Mouse (Mus musculus) small intestine, adult 2 months (tissue): ENCODE measurements at regions not wholly inside any gene's neighbourhood (a gene's known extent, or its start where the extent isn't known, plus 50 kb on each side); places are given as distances from the start of the nearest gene placed in this dataset.

Source experiments
- CTCF ChIP-seq: fragments of 200-500 bp; IDR thresholded peaks from 2 replicates; pipeline ENCODE4 v1.5.1; 2012; ENCODE audit warnings: low read depth, mild to moderate bottlenecking, control low read depth, inconsistent platforms, low read length, moderate library complexity, mixed read lengths; ENCODE audit not compliant: insufficient replicate concordance, insufficient read length; ENCODE audit errors: extremely low read depth
- POLR2A ChIP-seq: fragments of 200-500 bp; IDR thresholded peaks from 2 replicates; pipeline ENCODE4 v1.6.1; 2012; ENCODE audit warnings: low read depth, mild to moderate bottlenecking, control low read depth, inconsistent platforms, low read length, moderate library complexity

DNA sequence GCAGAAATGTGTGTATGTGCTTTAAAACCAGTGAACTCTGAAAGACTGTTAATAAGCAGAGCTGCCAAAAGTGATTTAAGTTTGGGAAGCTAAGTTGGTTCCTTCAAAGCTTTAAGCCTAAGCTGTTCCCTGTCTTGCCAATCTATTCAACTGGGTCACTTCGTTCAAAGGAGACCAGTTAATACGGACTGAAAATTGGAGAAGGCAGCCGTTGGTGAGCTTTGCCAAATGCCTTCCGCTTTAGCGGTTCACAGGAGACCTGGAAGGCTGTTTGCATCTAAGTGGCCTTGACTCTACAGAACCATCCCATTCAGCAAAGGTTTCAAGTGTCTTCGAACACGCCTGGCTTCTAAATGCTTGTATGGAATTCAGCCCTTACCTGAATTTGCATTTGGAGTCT lies 68.2 kb upstream of the Mkln1 start:
- TF ChIP-seq CTCF (no peak), POLR2A (no peak)
